Mouse (Mus musculus) heart, postnatal 36 days (tissue): ENCODE data around the gene Gm49405. TPM values are rescaled to one million over a fixed set of nuclear protein-coding genes. Genes with fewer than 3 reads are reported as not detected.
A peak's percentile ranks its signal among the peaks of the same experiment; 100 is the strongest.
"Not testable (repeated sequence)": the region's sequence is repeated elsewhere in the genome, so short reads cannot be mapped to it uniquely, and the experiment has no call there.

ENCODE experiments used
- DNase-seq, 2 experiments: peaks; one replicate each; pipeline ENCODE4 v3.0.0; 2021 to 2022
- intact Hi-C: fragments of 180-260 bp; cut with DNase I; formaldehyde crosslinking; loops from one replicate; pipeline ENCODE4 v1.15.1; 2025
- total RNA-seq, 2 experiments: library from RNA; stranded (reverse); gene quantifications; 2 replicates each; pipeline ENCODE4 v1.2.3; 2021

Gene Gm49405
- total RNA-seq, 2 experiments from 2014 or later = 1.3 to 1.4 TPM

- intact Hi-C loops = loop anchor here (1.0 kb wide), 1 partner anchor 10 kb away; no protein-coding TSS in a partner anchor
Measured at GRCm38 (mm10) chr19:4011086-4011485, 10.7 kb downstream of the Gm49405 start.

GRCm38 (mm10) chr19:4012432-4013022, 12.1 kb downstream of the Gm49405 start, which contains the start of gene Ndufv1:
Ndufv1 (minus strand) TSS chr19:4012806.
- intact Hi-C loops = no loop called here
- DNase-seq = peak; percentile 93

More at GRCm38 (mm10) chr19:4011086-4011485, 10.7 kb downstream of the Gm49405 start:
- no peak for DNase-seq

DNA sequence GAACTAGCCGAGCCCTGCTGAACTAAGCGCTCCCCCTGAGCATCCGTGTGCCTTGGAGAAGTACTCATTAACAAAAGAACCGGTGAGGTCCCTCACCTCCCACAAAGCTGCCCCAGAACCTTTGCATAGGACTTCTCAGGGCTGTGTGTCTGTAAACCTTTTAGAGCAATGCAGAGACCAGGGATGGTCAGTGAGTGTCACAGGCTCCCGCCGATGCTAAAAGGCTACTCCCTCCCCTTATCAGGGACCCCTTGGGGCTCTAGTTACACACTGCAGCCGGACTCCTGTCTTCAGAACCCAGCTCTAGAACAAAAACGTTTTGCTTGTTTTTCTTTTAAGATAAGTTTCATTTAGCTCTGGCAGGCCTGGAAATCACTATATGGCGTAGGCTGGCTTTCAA, 12.6 kb downstream of the Gm49405 start:
- no peak for DNase-seq
- intact Hi-C loops = no loop called here

DNA sequence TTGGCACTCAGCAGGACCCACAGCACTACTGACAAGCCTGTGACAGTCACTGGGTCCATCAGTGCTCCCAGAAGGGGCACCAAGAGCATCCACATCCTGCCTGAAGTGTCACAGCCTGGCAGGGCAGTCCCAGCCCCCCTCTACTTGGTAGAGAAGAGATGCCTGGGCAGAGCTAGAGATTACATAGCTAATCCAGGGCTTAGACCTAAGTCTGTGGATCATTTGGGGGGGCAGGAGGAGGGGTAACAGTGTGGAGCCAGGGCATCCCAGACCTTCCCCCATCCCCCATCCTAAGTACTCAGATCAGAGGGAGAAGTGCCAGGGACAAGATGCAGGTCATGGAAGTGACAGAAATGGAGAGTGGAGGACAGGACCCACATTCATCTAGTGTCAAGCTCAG, 14.4 kb downstream of the Gm49405 start:
- DNase-seq = no peak
- intact Hi-C loops = loop anchor here (1.0 kb wide), 1 partner anchor 69 kb away; no protein-coding TSS in a partner anchor

DNA sequence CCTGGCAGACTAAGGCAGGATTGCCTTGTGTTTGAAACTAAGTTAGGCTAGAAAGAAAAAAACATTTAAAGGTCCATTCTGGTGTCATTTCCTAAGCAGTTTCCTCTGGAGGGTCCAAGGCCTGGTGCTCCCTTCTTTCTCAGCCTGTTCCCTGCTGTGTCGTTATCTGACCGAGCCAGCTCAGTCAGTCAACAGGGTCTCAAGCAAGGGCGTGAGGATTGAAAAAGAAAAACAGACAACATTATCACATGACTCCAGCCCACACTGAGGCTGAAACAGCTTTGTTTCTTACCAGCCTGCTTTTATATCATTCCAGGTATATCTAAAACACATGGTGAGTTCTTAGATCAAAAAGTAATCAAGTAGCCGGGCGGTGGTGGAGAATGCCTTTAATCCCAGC, 15.2 kb downstream of the Gm49405 start:
- DNase-seq = no peak
- intact Hi-C loops = loop anchor here (1.0 kb wide), 1 partner anchor 69 kb away; no protein-coding TSS in a partner anchor

GRCm38 (mm10) chr19:4017921-4018587, 17.6 kb downstream of the Gm49405 start:
- no peak for DNase-seq
- intact Hi-C loops = loop anchor here (2.0 kb wide), 1 partner anchor 211 kb away; no protein-coding TSS in a partner anchor

DNA sequence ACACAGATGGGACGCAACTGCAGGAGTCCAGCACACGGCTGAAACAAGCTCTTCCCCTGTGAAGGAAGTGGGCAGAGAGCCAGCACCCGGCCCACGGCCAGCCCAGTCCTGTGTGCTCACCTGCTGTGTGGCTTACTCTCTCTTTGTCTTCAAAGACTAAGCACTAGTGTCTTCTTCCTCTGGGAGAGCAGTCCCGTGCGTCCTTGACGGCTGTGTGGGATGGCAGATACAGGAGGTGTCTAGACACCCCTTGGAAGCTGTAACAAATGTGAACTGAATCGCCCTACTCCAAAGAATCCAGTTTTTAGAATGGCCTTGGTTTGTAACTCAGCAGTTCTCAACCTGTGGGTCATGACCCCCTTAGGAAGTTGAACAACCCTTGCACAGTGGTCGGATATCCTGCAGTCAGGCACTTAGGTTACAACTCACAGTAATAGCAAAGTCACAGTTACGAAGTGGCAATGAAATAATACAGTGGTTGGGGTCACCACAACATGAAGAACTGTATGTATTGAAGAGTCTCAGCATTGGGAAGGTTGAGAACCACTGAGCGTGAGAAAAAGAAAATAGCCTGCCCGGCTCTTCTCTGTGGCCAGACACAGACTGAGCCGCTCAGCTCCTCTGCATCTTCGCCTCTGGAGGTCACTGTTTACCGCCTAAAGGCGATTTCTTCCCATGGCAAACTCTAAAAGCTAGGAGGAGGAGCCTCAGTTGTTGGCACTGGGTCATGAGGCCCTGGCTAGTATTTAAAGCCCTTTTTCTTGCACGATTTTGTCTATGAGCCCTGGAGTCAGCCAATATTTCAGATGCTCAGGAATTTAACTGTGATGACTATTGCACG, 18.5 kb downstream of the Gm49405 start:
- intact Hi-C loops = loop anchor here (1.0 to 2.0 kb wide), 2 partner anchors 29 to 210 kb away; no protein-coding TSS in a partner anchor
- peak; percentile 79 to 83 for DNase-seq

DNA sequence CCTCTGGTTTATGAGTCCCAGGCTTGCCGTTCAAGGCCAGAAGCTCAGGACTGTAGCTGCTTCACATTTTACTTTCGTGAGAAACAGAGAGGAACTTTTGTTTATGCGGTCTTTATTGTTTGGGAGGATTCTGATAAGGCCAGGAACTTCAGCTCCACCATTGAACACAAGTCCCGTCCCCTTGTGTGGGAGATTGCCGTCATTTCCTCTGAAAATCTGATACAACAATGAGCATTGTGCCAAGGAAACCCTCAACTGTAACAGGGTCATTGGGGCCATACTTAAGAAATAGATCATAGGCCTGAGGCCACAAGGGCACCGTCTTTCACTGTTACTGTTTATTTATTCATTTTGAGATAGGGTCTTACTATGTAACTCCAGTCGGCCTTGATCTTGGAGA, 22.8 kb downstream of the Gm49405 start:
- no peak for DNase-seq

GRCm38 (mm10) chr19:4027576-4027975, 27.1 kb downstream of the Gm49405 start:
- intact Hi-C loops = no loop called here
- DNase-seq = no peak

More for the DNA sequence above, 22.8 kb downstream of the Gm49405 start:
- intact Hi-C loops = no loop called here

DNA sequence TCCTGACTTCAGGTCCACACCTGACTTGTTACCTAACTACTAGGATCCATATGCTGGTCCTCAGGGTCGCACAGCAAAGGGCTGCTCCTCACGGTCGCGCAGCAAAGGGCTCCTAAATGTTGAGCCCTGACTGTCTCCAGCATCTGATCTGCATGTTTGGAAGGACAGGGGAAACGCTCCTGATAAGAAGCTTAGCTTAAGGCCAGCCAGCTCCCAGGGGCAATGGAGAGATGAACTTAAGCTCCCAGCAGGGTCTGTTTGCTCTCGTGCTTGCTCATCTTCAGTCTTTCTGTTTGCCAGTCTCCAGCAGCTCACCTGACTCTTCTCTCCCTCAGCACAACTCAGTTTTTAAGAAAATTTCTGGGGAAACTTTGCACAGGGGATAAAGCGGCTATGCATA, 32.2 kb downstream of the Gm49405 start:
- DNase-seq = no peak
- intact Hi-C loops = no loop called here

- intact Hi-C loops = no loop called here
- DNase-seq = no peak
Measured at GRCm38 (mm10) chr19:4033298-4033697, 32.9 kb downstream of the Gm49405 start.

DNA sequence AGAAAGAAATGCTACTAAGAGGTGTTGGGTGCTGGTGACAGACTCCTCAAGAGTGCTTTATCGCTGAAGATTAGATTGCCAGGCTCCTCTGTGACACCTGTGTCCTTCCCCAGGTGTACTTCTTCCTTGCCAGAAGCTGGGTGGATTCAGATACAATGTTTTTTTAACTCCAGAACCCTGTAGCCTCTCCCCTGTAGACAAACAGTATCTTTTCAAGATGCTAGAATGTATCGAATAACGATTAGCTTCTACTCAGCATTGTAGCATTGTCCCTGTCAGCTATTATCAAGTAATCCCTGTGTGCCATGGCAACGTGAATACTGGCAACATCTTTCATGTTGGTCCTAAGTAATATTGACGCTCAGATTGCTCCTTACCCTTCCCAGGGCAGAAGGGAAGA, 33.3 kb downstream of the Gm49405 start:
- DNase-seq = no peak
- intact Hi-C loops = no loop called here

- intact Hi-C loops = no loop called here
- DNase-seq = no peak
Measured at GRCm38 (mm10) chr19:4036327-4037045, 36.1 kb downstream of the Gm49405 start.

GRCm38 (mm10) chr19:4037154-4037787, 36.8 kb downstream of the Gm49405 start:
- intact Hi-C loops, DNase-seq: not testable (repeated sequence)

GRCm38 (mm10) chr19:4037788-4038232, 37.4 kb downstream of the Gm49405 start, which contains the start of gene Gstp1:
Gstp1 (minus strand) TSS chr19:4037985.
- peak; percentile 91 to 92 for DNase-seq
- intact Hi-C loops = no loop called here

GRCm38 (mm10) chr19:4040941-4041340, 40.5 kb downstream of the Gm49405 start:
- DNase-seq, intact Hi-C loops: not testable (repeated sequence)

- DNase-seq, intact Hi-C loops: not testable (repeated sequence)
Measured at GRCm38 (mm10) chr19:4041500-4041899, 41.1 kb downstream of the Gm49405 start.

GRCm38 (mm10) chr19:4042124-4042523, 41.7 kb downstream of the Gm49405 start:
- peak in 1 of 2 experiments; percentile 43 for DNase-seq
- intact Hi-C loops = no loop called here

DNA sequence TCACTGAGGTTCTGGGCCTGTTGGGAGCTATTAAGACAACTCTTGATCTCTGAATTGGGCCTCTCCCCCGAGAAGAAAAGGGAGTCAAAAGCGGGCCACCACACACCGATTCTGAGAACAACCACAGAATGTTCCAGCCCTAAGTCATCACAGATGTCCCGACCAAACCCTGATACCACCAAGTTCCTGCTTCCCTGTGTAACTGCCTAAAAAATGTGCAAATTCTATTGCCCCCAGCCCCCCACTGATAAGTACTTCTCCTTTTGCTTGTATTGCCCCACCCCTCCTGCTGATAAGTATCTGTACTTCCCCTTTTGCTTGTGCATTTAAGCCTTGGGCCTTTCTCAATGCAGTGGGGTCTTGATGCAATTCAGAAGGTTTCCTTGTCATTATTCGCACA, 43.7 kb downstream of the Gm49405 start:
- DNase-seq, intact Hi-C loops: not testable (repeated sequence)
